Mouse (Mus musculus): ENCODE results near the gene Vmn1r73. TPM values are rescaled to one million over a fixed set of nuclear protein-coding genes. Genes with fewer than 3 reads are reported as not detected.

Gene Vmn1r73
- polyA plus RNA-seq (2012; rRNA removed) (not detected in 2 replicates), polyA plus RNA-seq (2014; fragmentation: Nextera tagmentation; extraction: Ambion mirVana) (not detected in 2 replicates)

GRCm38 (mm10) chr7:11729966-11730365 is at the start of gene Vmn1r73:
Vmn1r73 (plus strand) TSS chr7:11730266.
- Histone ChIP-seq H3K4me3 (replicated peaks; ENCODE audit: low read length) (no peak within 1 kb of the TSS), H3K27me3 (ENCODE audit: control insufficient read depth, insufficient read depth, low read length) (no peaks in the 10 kb centered on the region), H3K36me3 (ENCODE audit: control insufficient read depth, insufficient read depth, low read length) (no peaks in the 10 kb centered on the region), H3K27ac (replicated peaks; ENCODE audit: low read depth, low read length) (no peak within 1 kb of the TSS), H3K9ac (ENCODE audit: low read depth, low read length, severe bottlenecking) (no peak within 1 kb of the TSS), H3K9me3 (ENCODE audit: control insufficient read depth, low read length) (peaks cover 13% of the 10 kb centered on the region; the same call in 1 of the 2 replicates), H3K4me2 (replicated peaks; ENCODE audit: low read depth, low read length, severe bottlenecking) (no peak within 1 kb of the TSS), H3K4me1 (ENCODE audit: control insufficient read depth, insufficient read depth, low read length) (no peaks in the 10 kb centered on the region)
- TF ChIP-seq POLR2A (IDR thresholded peaks at IDR 0.05; ENCODE audit: borderline replicate concordance, extremely low read depth, insufficient read depth, insufficient read length), result no peak
- no peak for ATAC-seq (ENCODE audit: low FRiP score, low read depth)
- WGBS, result 91% methylated on average over 1 of the region's 1 CpGs
- DNase-seq (ENCODE audit: low spot score), result no peak

Other genes with a start within 250 kb of the Vmn1r73 start
- gene Zscan4-ps2, start 216.0 kb upstream of the Vmn1r73 start, polyA plus RNA-seq (2012; rRNA removed), result not detected in 2 replicates
- not detected in 2 replicates for gene Zscan4-ps2, start 216.0 kb upstream of the Vmn1r73 start, polyA plus RNA-seq (2014; fragmentation: Nextera tagmentation; extraction: Ambion mirVana)
- gene Zscan4-ps3, start 121.0 kb upstream of the Vmn1r73 start, polyA plus RNA-seq (2012; rRNA removed), result not detected in 2 replicates
- gene Zscan4-ps3, start 121.0 kb upstream of the Vmn1r73 start, polyA plus RNA-seq (2014; fragmentation: Nextera tagmentation; extraction: Ambion mirVana), result not detected in 2 replicates
- not detected in 2 replicates for gene Vmn1r72, start 50.1 kb upstream of the Vmn1r73 start, polyA plus RNA-seq (2012; rRNA removed)
- gene Vmn1r72, start 50.1 kb upstream of the Vmn1r73 start, polyA plus RNA-seq (2014; fragmentation: Nextera tagmentation; extraction: Ambion mirVana), result not detected in 2 replicates
- gene Vmn1r74, start 103.7 kb downstream of the Vmn1r73 start, polyA plus RNA-seq (2012; rRNA removed), result not detected in 2 replicates
- not detected in 2 replicates for gene Vmn1r74, start 103.7 kb downstream of the Vmn1r73 start, polyA plus RNA-seq (2014; fragmentation: Nextera tagmentation; extraction: Ambion mirVana)
- gene Vmn1r75, start 144.4 kb downstream of the Vmn1r73 start, polyA plus RNA-seq (2012; rRNA removed), result not detected in 2 replicates
- not detected in 2 replicates for gene Vmn1r75, start 144.4 kb downstream of the Vmn1r73 start, polyA plus RNA-seq (2014; fragmentation: Nextera tagmentation; extraction: Ambion mirVana)
- gene Vmn1r76, start 207.9 kb downstream of the Vmn1r73 start, polyA plus RNA-seq (2012; rRNA removed), result not detected in 2 replicates
- gene Vmn1r76, start 207.9 kb downstream of the Vmn1r73 start, polyA plus RNA-seq (2014; fragmentation: Nextera tagmentation; extraction: Ambion mirVana), result not detected in 2 replicates

Data from limb, embryonic 14.5 days (tissue).